Mouse (Mus musculus): ENCODE data around the gene Slc25a27. TPM values are rescaled to one million over a fixed set of nuclear protein-coding genes. Genes with fewer than 3 reads are reported as not detected.

Slc25a27 gene
- polyA plus RNA-seq, 1 experiment from 2014 or later: 93.9 TPM

DNA sequence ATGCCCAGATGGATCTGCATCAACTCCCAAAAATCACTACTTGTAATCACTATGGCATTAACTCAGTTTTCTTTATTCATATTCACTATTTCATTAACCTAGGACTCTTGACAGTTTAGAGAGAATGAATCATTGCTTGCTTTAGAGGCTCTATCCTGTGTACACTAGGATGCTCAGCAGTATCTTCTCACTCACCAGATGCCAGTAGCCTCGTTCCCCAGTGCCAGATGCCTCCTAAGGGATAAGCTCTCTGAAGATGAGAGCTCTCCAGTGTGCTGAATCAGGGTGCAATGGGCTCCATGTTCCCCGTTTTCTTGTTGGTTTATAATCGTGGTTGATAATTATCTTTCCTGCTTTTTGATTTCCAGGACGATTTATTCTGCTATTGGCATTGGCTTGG, 68.3 kb downstream of the Slc25a27 start:
- WGBS: 73% methylated on average over 4 of the region's 4 CpGs
- no peaks in the 10 kb centered on the region for H3K27me3 ChIP-seq
- no peak for ATAC-seq (ENCODE audit: low FRiP score, low read depth)

DNA sequence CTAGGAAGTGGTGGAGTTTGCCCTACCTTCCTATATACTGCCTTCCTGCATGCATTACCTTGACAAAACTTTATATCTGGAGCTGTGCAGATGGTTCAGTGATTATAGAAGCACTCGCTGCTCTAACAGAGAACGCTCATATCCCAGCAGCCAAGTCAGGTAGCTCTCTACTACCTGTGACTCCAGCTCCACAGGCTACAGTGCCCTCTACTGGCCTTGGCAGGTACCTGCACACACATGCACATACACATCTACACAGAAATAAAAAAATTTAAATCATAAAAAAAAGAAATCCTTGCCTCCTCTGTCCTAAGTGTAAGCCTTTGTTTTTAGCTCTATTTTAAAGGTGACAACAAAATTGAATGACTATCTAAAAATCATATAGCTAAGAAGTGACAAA, 69.3 kb downstream of the Slc25a27 start:
- H3K9me3 ChIP-seq: no peaks in the 10 kb centered on the region
- H3K36me3 ChIP-seq: no peaks in the 10 kb centered on the region
- no peaks in the 10 kb centered on the region for H3K27me3 ChIP-seq
- 96% methylated on average over 2 of the region's 2 CpGs for WGBS
- no peak for ATAC-seq (ENCODE audit: low FRiP score, low read depth)
- no peak overlapping the region for H3K9ac ChIP-seq (replicated peaks)
- H3K27ac ChIP-seq (replicated peaks): no peak overlapping the region
- no peaks in the 10 kb centered on the region for H3K4me1 ChIP-seq
- H3K4me3 ChIP-seq: no peak overlapping the region
- no peak overlapping the region for H3K4me2 ChIP-seq (replicated peaks)

More for the DNA sequence above, 68.3 kb downstream of the Slc25a27 start:
- no peak overlapping the region for H3K4me2 ChIP-seq (replicated peaks)
- H3K9ac ChIP-seq (replicated peaks): no peak overlapping the region
- no peaks in the 10 kb centered on the region for H3K4me1 ChIP-seq
- H3K36me3 ChIP-seq: no peaks in the 10 kb centered on the region
- H3K27ac ChIP-seq (replicated peaks): no peak overlapping the region
- H3K4me3 ChIP-seq: no peak overlapping the region
- no peaks in the 10 kb centered on the region for H3K9me3 ChIP-seq

GRCm38 (mm10) chr17:43592296-43593291, 74.4 kb downstream of the Slc25a27 start:
- ATAC-seq (ENCODE audit: low FRiP score, low read depth): no peak
- Histone ChIP-seq H3K4me1 (no peaks in the 10 kb centered on the region), H3K36me3 (no peaks in the 10 kb centered on the region), H3K27ac (replicated peaks) (no peak overlapping the region), H3K4me2 (replicated peaks) (no peak overlapping the region), H3K9me3 (no peaks in the 10 kb centered on the region), H3K9ac (replicated peaks) (no peak overlapping the region), H3K27me3 (no peaks in the 10 kb centered on the region), H3K4me3 (no peak overlapping the region)
- WGBS: 90% methylated on average over 21 of the region's 21 CpGs

Other genes with a start within 250 kb of the Slc25a27 start
- not detected in 2 replicates for gene Mep1a, start 164.4 kb downstream of the Slc25a27 start, polyA plus RNA-seq (2016; fragmentation: Nextera tagmentation; extraction: Ambion mirVana)
- gene Ankrd66, start 123.6 kb downstream of the Slc25a27 start, polyA plus RNA-seq (2016; fragmentation: Nextera tagmentation; extraction: Ambion mirVana): not detected in 2 replicates
- gene Pla2g7, start 99.1 kb downstream of the Slc25a27 start, polyA plus RNA-seq (2016; fragmentation: Nextera tagmentation; extraction: Ambion mirVana): 4.9 and 7.3 TPM in 2 replicates
- 0.26 TPM in 1 of 2 replicates, not detected in the other for gene Tdrd6, start 36.9 kb downstream of the Slc25a27 start, polyA plus RNA-seq (2016; fragmentation: Nextera tagmentation; extraction: Ambion mirVana)
- 31.4 and 34.3 TPM in 2 replicates for gene Cyp39a1, start 211 bp upstream of the Slc25a27 start, polyA plus RNA-seq (2016; fragmentation: Nextera tagmentation; extraction: Ambion mirVana)
- gene Rcan2, start 134.1 kb upstream of the Slc25a27 start, polyA plus RNA-seq (2016; fragmentation: Nextera tagmentation; extraction: Ambion mirVana): 22.4 and 29.0 TPM in 2 replicates

All from midbrain, embryonic 12.5 days (tissue).